Mouse (Mus musculus) NIH3T3 (cell line): ENCODE data around the gene Nkx3-2.

Source experiments
- DNase-seq: peaks from one replicate; pipeline ENCODE4 v3.0.0-alpha.2; 2012; ENCODE audit warnings: low read depth

Nkx3-2 gene

DNA sequence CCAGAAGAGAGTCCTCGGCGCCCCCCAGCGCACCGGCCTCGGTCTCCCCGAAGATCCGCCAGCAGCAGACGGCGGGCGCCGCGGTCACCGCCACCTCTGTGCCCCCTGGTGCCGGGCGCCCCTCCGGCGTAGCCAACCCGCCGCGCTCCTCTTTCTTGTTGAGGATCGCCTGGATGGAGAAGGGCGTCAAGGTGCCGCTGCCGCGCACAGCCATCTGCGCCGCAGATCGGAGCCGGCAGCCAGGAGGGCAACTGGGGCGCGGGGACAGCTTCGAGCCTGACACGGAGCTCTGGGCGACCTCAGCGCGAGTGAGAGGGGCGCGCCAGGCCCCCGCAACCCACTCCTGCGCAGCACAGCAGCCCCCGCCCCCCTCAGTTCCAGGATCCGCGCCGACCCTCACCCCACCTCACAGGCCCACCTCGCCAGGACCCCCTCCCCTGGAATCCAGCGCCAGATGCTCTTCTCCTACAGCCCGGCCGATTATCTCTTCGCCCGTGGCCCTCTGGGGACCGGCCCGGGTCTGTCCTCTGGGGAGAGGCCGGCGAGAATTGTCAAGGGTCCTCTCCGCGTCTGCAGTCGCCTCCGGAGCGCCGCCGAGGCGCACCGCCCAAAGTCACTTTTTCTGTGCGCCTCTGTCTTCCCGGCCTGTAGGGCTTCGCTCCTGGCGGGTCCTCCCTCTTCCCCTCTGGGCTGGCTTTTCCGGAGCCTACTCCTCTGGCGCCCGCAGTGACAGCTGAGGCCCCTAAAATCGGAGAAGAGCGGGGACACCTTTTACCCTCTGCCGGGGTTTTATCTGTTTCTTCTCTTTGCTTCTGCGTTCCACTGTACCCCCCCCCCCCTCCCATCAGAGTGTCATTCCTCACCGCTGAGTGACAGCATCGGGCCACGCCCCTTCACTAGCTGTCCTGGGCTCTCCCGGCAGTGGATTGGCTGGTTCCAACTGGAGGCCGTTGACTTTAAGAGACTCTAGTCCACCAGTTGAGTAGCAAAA is at the start of gene Nkx3-2:
Nkx3-2 (minus strand) TSS at position 771 of the 991 bp plus-strand sequence.
- peak; percentile 22 for DNase-seq

DNA sequence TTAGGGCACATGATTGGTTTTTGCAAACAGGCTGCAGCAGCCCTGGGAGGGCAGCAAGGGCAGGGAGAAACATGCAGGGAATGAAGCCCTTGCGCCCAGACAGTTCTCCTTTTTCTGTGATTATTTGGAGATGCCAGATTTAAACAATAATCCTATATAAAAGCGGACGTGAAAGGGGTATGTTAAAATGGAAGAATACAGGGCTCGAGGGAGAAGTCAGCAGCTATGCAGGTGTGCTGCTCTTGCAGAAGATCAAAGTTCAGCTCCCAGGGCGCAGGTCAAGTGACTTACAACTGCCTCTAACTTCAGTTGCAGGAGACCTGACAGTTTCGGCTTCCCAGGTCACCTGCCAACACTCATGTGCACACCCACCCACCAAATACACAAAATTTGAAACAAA is 48.2 kb upstream of the Nkx3-2 start:
- no peak for DNase-seq

DNA sequence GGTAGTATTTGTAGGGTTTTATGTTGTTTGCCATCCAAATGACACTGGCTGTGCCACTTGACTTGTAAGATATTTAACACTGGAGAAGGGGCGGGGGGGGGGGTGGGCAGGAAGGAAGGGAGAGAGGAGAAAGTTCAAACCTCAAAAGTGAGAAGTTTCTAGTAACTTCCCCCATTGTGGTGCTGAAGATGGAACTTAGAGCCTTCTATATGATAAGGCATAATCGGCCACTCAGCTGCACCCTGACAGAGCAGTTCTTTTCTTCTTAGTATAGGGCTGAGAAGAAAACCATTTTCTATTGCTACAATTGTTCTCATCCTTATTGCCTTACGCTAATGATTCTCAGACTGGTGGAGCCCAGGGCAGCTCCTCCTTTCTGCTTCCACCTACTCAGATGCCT is 47.0 kb upstream of the Nkx3-2 start:
- no peak for DNase-seq

DNA sequence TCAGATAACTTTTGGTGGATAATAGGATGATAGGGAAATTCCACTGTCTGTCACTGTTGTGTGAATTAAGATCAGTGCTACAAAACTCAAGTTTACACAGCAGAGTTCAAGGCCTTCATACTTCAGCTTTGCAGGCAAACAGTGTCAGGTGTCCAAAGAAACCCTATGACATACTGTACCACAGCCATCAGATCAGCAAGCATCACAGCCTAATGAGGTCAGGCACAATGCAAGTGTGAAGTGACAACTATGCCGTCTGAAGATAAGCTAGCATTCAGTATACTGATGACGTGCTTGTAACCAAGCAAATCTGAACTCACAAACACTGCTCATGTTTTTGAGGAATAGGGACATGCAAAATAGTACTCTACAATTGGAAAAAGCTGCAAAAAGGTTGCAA is 43.1 kb upstream of the Nkx3-2 start:
- no peak for DNase-seq

DNA sequence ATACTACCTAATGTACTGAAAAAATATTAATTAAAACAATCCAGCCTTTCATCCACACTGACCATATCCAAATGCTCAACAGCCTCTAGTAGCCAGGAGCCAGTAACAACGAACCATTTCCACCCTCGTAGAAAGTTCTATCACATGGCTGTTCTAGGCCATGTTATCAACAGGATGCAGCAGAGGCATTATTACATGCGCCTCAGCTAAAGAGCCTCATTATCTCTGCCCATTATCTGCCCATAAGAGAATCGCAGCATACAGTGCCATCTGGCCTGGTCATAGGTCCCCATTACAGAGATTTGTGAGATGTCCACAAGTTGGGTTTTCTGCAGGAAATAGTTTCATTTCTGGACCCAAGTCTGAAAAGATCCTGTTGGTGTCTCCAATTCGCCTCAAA is 41.9 kb upstream of the Nkx3-2 start:
- DNase-seq: no peak

DNA sequence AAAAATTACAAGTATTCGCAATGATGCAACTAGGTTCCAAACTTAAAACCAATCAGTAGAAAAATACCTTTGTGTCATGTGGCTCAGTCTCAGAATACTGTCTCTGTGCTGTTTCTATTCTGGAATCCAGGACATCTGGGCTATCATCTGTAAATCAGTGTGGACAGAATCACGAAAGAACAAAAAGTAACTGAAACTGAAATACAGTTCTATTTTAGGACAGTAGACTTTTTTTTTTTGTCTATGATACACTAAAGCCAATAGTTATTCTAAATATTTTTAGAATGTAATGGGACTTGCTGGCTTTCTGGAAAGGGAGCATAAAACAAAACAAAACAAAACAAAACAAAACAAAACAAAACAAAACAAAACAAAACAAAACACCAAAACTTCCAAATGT is 40.8 kb upstream of the Nkx3-2 start:
- no peak for DNase-seq

DNA sequence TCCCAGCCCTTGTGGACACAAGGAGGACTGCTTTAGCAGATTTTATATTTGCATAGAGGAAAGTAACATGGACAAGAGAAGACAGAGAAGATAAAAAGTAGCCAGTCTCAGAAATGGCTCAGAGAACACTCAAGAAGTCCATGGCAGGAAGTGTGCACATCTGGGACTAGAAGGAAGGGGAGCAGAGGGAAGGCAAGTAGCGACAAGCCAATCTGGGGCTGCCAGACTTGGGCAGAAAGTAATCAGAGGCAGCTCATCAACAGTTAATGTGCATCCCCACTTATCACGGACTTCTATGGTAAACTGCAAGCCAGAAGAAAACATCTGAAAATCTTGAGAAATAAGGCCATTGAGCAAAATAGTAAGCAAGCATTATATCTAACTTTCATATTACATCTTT is 40.3 kb upstream of the Nkx3-2 start:
- no peak for DNase-seq

DNA sequence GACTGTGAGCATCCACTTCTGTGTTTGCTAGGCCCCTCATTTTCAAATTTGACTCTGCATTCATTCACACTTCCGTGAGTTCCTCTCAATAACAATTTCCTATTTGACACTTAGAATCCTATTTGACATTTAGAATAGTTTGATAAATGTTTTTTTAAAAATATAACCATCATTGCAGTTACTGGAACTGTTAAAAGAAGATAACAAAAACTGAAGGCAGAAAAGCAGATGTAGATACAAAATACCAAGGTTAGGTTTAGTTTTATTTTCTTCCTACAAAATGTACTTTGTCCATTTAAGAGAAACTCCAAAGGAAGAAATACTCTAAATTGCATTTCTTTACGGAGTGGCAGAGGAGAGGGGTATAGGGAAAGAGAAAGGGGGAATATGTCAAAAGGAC is 37.3 kb upstream of the Nkx3-2 start:
- DNase-seq: no peak

DNA sequence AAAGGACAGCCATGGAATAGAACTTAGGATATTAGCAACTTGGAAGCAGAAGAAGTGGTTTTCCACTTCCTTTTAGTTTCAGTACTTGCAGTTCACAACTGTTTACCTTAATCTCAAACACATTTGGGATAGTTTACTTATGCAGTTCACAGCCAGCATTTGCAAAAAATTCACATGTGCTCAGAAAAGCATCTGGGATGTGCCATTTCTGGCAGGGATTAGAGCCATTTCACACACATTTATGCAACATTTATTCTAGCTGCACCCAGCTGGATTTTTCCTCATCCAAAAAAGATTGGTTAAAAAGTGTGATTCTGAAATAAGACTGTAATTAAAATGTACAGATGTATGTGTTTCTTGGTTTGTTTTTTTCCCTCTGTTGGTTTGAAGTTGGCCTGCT is 30.1 kb upstream of the Nkx3-2 start:
- no peak for DNase-seq

DNA sequence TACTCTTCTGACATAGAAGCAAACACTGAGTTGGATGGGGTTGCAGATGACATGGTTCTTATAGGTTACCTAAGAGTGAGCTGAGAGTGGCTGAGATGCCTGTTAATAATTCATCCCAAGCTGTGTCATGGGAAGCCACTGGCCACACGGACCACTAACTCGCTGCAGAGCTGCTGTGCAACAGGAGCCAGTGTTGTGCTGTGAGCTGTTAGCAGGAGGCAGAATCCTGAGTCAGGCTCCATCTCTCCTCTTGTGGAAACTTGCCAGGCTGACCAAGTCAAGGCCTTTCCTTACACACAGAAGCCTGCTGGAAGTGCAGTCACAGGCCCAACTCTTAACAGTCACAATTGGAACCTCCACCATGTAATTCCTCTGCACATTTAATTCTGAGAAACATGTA is 26.2 kb upstream of the Nkx3-2 start:
- peak; percentile 13 for DNase-seq

DNA sequence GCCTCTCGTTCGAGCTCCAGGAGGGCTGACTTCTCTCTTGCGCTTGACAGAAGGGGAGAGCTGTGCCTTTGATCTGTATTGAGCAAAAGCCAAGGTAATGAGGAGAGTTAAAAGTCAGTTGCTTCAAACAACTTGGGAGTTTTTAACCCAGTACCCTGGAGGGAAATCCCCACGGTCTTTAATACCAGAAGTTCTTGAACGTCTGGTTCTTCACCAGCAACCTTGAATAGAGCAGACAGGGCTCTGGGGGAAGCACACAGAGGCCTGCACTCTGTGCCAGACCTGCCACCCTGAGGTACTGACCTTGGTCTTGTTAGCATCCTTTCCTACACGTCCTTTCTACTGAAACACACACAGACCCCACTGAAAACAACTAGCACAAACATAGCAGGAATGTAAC is 24.6 kb upstream of the Nkx3-2 start:
- no peak for DNase-seq

DNA sequence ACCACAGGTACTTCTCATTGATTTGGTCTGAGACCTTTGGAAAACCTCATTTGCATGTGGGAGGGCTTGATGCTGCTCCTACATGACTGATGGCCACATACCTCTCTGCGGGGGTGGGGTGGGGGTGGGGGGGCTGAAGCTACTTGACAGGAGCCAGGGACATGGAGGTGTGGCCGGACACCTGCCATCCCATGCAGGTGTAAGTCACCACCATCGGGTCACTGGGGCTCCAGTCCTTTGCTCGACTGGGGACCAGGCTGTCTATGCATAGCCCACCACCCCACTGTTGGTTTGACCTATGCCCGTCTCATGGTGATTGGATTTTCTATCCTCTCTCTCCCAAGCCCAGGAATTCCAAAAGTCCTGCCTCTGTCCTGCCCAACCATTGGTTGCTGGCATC is 17.6 kb upstream of the Nkx3-2 start:
- no peak for DNase-seq

DNA sequence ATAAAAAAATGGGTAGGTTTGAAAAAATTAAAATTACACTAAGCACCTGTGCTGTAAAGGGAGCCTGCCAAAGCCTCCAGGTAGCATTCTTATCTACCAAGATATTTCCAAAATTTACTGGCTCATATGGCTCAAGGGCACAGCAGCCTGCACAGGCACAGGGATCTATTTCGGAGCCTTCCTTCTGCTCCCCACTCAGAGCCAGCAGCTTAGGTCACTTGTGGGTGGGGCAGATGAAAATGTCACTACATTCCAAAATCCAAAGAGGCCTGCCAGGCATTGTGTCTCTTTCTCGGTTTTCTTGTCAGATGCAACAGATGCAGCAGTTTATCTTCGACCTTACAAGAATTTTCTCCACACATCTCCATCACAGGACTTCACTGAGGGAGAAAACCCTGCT is 15.7 kb upstream of the Nkx3-2 start:
- no peak for DNase-seq

DNA sequence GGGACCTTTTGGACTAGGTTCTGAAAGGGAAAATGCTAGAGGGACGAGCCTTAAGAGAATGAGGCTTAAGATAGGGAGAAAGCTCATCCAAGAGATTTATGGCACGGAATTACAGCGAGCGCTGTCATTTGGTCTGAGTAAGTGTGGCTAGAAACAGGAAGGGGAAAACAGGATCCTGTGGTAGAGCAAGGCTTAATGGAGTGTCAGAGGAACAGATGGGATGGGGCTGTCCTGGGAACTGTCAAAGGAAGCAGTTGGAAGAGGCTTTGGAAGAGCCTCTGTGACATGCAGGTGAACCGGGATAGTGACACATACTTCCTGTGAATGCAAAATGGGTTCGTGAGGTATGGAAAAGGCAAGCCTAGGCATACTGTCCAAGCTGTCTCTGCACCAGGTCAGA is 11.4 kb upstream of the Nkx3-2 start:
- no peak for DNase-seq

DNA sequence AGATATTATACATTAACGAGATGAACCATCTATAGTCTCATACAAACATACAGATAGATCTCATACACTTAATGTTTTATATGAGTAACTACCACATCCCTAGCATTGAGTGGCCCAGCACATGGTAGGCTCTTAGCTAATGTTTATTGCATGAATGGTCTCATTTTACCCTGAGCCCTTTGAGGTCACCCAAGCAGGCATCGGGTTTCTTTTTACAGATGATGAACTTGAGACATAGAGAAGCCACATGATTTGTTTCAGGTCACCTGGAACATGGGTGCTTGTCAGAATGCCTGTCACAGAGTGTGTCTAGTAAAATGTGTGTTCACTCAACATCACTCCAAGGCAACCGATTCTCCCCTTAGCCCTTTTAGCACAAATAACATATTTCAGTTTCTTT is 11.0 kb upstream of the Nkx3-2 start:
- no peak for DNase-seq

DNA sequence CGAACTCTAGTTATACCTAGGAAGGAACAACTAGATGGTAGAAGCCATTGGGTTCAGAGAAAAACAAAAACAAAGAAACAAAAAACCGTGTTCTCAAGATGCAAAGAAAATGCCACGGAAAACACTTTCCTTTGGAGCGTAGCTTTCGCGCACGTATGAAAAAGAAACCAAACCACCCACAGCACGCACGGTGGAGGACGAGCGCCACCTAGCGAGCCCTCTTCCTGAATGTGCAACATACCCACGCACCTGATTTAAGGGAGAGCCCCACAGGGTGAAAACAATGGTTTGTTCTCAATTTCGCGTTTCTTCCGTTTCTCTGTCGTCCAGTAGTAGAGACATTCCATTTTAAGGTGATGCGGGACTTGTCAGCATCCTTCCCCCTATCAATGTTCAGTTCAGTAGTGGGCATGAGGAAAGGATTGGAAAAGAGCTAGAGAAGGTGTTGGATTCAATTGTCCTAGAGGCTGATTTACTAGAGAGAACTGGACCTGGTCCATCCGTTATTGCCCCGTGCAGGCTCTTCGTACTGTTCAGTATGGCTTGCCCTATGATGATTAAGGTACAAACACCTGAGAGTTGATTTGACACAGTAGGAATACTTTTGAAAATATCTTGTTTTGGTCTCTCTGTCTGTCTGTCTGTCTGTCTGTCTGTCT is 4.2 kb upstream of the Nkx3-2 start:
- DNase-seq: peak; percentile 96

DNA sequence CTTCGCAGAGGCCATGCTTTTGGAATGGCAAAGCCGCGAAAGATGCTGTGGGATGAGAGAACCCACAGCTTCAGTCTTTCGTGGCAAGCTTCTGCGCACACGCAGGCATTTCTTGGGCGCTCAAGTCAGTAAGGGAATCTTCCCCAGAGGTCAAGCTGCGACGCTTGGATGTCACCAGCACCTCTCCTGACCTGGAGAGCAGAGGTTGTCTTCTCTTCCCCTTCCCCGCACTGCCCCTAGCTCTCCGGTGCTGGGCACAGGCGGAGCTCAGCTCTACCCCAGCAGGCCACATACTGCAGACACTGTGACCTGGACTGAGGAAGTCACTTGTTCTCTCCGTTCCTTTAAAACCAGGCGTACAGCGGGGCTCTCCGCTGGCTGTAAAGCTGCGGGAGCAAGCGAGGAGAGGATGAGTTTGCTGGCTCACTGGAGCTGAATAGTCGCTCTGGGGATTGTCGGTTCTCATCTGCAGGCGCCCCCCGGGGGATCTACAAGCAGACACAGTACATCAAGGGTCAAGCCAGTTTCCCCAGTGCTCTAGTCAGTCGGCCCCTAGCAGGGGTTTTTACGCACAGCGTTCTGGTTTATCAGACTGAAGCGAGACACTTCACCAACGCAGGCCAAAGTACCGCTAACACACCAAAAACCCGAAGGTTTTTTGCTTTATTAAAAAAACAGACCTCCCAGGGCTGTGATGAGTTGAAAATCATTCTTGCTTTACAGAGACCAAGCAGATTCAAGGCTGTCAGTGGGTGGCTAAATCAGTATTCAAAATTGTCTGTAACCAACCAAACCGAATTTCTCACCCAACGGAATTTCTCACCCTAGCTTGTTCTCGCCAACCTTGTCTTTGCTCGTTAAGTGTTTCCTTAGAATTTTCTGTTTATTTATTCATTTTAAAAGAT is 3.2 kb upstream of the Nkx3-2 start:
- DNase-seq: peak; percentile 6

DNA sequence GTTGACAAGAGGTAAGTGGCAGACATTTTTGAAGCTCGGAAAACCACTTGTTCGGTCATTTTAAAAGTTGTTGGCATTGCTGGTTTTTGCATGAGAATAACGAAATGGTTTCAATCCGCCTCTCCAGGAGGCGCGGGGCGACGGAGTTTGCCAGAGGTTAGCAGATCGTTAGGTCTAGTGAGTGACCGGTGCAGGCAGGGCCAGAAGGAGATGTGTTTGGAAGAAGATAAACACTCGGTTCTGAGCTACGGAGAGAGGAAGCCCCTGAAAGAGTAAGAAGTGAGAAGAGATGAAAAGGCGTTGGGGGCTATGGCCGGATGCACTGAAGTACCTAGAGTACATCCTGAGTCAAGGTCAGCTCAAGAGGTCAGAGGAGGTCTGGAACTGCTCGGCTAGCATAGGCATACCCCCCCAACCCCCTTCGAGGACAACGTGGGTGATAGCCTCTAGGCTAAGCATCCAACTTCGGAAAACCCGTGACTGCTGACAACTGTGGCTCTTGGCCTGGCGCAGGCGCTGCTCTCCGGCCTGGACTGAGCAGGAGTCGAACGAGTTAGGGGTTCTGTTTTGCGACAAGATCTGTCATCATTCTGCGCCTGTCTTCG is 2.2 kb upstream of the Nkx3-2 start:
- DNase-seq: no peak

DNA sequence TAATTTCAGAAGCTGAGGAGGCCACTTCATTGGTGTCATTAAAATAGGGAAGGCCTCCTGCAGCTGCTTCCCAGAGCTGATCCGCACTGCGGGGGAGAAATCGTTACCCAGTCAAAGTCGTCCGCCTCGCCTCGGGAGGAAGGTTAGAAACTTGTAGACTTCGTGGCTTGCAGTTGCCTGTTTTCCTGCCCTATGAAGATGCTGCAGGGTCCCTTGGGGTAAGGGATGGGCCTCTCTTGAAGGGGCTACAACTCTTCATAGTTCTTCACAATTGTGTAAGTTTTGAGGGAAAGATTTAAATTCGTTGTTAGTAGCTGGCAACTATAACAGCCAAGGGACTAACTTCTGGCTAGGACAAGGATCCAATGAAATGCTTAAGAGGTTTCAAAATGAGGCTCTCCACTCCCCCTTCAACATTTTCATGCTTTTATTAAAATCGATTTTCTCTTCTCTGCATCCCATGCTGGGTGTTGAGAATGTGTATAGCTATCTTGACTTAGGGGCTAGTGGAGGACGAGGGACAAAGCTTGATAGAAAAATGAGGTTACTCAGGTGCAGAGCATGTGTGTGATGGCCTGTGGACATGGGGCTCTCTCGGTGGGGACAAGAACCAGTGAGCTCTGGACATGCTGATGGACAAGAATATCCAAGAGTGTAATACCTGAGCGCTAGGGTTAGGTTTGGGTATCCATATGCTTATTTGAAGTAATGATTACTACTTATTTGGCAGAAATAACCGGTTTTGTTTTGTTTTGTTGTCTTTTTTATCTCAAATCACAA is 1.5 kb upstream of the Nkx3-2 start:
- no peak for DNase-seq

DNA sequence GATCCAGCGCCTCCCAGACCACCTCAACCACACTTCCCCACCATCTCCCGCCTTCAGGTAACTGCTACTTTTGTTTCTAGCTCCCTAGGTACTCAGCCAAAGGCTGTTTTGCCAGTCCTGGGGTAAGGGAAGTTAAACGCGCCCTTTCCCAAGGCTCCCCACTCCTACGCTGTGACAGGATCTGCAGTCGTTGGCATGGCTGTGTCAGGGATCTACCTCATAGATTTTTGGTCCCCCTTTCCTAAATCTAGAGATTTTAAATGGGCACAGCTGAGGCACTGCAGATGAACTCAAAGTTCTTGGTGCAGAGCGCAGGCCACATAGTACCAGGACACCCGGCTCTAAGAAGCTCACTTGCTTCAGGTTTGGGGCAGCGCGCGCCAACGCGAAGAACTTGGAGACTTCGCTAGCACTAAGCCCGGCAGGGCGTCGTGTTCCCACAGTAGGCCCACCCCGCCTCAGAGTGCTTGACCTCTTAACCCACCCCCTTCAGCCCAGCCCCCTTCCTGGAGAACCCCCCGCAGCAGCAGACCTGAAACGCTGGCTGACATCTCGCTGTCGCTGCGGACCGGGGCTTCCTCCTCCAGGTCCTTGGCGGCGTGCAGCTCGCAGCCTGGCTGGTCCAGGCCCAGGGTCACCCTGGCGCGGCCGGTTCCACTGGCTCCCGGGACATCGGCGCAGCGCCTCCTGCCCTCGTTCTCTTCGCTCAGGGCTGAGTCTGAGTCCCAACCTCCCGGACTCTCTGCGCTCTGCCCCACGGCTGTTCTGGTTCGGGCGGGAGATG is 1.2 kb downstream of the Nkx3-2 start:
- no peak for DNase-seq
